Mouse (Mus musculus) embryonic facial prominence, embryonic 15.5 days (tissue): ENCODE data around the gene Tha1. TPM values are rescaled to one million over a fixed set of nuclear protein-coding genes. Genes with fewer than 3 reads are reported as not detected.
A peak's percentile ranks its signal among the peaks of the same experiment; 100 is the strongest.

ENCODE experiments used
- ATAC-seq: fragments of 200-750 bp; cut with Nextera tagmentation; 2 replicates; pipeline ENCODE4 v1.8.0; 2017; ENCODE audit warnings: low read depth, moderate TSS enrichment; ENCODE audit not compliant: insufficient number of reproducible peaks, low FRiP score, low TSS enrichment
- H3K27ac ChIP-seq: fragments of 300-500 bp; sonication (generic); replicated peaks from 2 replicates; pipeline ENCODE4 v1.5.1; 2015; ENCODE audit warnings: mild to moderate bottlenecking, inconsistent platforms
- H3K27me3 ChIP-seq: fragments of 300-500 bp; sonication (generic); 2 replicates; pipeline ENCODE4 v1.6.1; 2015; ENCODE audit warnings: inconsistent platforms
- H3K36me3 ChIP-seq: fragments of 300-500 bp; sonication (generic); 2 replicates; pipeline ENCODE4 v1.6.1; 2015; ENCODE audit warnings: mild to moderate bottlenecking, inconsistent platforms
- H3K4me1 ChIP-seq: fragments of 300-500 bp; sonication (generic); 2 replicates; pipeline ENCODE4 v1.6.1; 2015; ENCODE audit warnings: inconsistent platforms
- H3K4me2 ChIP-seq: fragments of 300-500 bp; sonication (generic); replicated peaks from 2 replicates; pipeline ENCODE4 v1.6.1; 2015; ENCODE audit warnings: mild to moderate bottlenecking, inconsistent platforms
- H3K4me3 ChIP-seq: fragments of 300-500 bp; sonication (generic); replicated peaks from 2 replicates; pipeline ENCODE4 v1.5.1; 2015; ENCODE audit warnings: mild to moderate bottlenecking, inconsistent platforms
- H3K9ac ChIP-seq: fragments of 300-500 bp; sonication (generic); 2 replicates; pipeline ENCODE4 v1.6.1; 2015; ENCODE audit warnings: inconsistent platforms
- H3K9me3 ChIP-seq: fragments of 300-500 bp; sonication (generic); replicated peaks from 2 replicates; pipeline ENCODE4 v1.6.1; 2016; ENCODE audit warnings: inconsistent platforms
- WGBS: fragments of 180-500 bp; shearing (Covaris S2); methylation state at CpG from one replicate; pipeline ENCODE4 v1.1.7; 2015; 5-methylcytosine and 5-hydroxymethylcytosine counted together
- polyA plus RNA-seq: library from polyadenylated mRNA; unstranded; fragments of >200 nt; fragmentation: Nextera tagmentation; extraction: Ambion mirVana; gene quantifications from 2 replicates; pipeline ENCODE4 v1.2.1, GENCODE M21; 2015

Tha1 gene
- 4.7 and 4.9 TPM in 2 replicates for polyA plus RNA-seq

DNA sequence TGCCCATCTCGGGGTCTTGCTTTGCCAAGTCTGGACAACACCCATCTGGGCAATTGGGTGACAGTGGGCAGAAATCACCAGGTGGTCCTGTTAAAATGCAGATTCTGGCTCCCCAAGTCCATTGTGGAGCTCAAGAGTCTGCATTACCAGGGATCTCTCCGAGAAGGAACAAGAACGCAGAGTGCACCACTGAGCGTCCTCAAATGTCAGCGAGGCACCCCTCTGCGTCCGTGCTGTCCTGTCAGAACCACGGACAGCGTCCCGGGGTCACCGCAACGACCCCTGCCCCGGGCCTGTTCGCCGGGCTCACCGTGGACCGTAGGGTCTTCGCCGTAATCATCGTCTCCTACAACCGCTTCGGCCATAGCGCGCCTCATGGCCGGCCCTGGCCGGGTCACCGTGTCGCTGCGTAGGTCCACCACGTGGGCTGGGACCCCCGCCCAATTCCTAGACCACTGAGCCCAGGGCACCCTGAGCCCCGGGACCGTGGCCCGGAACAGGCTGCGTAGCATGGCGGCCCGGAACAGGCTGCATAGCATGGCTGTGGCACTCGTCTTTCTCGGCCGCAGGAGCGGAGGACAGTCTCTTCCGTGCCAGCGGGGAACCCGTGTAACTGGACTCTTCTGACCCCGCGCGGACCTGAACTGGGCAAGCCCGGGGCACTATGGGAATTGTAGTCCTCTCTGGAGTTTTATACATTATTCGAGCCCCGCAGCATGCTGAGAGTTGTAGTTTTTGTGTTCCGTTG is at the start of gene Tha1:
Tha1 (minus strand) TSS at position 621 of the 748 bp plus-strand sequence.
- Histone ChIP-seq H3K4me2 (peak within 1 kb of the TSS; percentile 88), H3K36me3 (no peaks in the 10 kb centered on the region), H3K4me3 (peak within 1 kb of the TSS; percentile 76), H3K9ac (peak within 1 kb of the TSS; percentile 43), H3K27me3 (no peaks in the 10 kb centered on the region), H3K4me1 (peaks cover 30% of the 10 kb centered on the region), H3K9me3 (no peaks in the 10 kb centered on the region), H3K27ac (0 out of 2 replicates have a peak within 1 kb of the TSS, but pooled peaks have one; percentile 41)
- ATAC-seq = peak; percentile 66; the same call in 1 of the 2 replicates
- 2% methylated on average over 51 of the region's 51 CpGs for WGBS

DNA sequence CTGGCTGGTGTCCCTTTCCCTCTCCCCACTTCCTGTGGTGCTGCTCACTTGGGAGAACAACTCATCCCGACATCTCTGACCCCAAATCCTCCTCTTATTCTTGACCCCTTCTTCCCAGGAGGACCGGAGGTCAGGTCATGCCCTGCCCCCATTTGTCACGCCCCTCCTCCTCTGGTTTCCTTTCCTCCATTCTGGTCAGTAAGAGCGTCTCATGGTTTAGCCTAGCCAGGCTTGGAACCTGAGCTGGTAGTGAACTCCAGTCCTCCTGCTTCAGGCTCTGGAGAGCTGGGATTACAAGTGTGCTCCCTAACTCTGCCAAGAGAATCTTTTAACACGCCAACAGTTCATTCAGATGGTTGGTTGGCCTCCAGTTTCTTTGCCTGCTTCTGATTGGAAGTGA is 45.9 kb upstream of the Tha1 start:
- Histone ChIP-seq H3K9ac (no peak overlapping the region), H3K36me3 (no peaks in the 10 kb centered on the region), H3K4me1 (peaks cover 18% of the 10 kb centered on the region), H3K4me2 (no peak overlapping the region), H3K4me3 (no peak overlapping the region), H3K27me3 (no peaks in the 10 kb centered on the region), H3K9me3 (no peaks in the 10 kb centered on the region), H3K27ac (no peak overlapping the region)
- ATAC-seq = no peak
- WGBS = 14% methylated on average over 5 of the region's 5 CpGs

DNA sequence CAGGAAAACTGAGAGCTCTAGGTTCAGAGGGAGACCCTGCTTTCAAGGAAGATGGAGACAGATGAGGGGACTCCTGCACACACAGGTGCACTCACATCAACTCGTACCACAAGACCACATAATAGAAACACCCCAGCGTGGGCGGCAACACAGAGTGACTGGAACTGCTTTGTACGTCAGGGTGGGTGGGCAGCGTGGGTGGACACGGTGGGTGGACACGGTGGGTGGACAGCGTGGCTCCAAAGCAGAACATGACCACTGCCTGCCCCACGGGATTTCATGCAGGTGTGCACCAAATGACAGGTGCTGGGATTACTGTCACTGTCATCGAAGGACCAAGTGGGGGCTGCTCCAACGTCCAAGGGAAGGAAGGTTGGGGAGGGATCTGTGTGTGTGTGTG is 45.3 kb upstream of the Tha1 start:
- Histone ChIP-seq H3K4me1 (peaks cover 16% of the 10 kb centered on the region), H3K4me3 (no peak overlapping the region), H3K27me3 (no peaks in the 10 kb centered on the region), H3K9ac (no peak overlapping the region), H3K9me3 (no peaks in the 10 kb centered on the region), H3K27ac (no peak overlapping the region), H3K4me2 (no peak overlapping the region), H3K36me3 (no peaks in the 10 kb centered on the region)
- no peak for ATAC-seq
- WGBS = 71% methylated on average over 11 of the region's 11 CpGs

DNA sequence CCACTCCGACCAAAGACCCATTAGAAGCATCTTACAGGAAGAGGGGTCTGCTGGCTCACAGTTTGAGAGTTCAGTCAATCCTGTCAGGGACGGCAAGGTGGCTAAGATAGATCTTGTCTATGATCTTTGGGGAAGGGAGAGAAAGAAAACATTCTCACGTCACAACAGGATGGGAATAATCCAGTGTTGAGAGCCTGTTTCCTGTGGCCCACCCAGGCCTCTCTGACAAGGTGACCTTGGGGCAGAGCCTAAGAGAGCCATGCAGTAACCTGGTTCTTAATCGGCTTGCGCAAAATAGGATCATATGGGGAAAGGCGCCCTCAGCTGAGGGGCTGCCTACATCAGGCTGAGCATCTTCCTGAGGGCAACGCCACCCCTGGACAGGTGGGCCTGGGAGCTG is 42.6 kb upstream of the Tha1 start:
- no peak for ATAC-seq
- H3K27ac ChIP-seq = no peak overlapping the region

DNA sequence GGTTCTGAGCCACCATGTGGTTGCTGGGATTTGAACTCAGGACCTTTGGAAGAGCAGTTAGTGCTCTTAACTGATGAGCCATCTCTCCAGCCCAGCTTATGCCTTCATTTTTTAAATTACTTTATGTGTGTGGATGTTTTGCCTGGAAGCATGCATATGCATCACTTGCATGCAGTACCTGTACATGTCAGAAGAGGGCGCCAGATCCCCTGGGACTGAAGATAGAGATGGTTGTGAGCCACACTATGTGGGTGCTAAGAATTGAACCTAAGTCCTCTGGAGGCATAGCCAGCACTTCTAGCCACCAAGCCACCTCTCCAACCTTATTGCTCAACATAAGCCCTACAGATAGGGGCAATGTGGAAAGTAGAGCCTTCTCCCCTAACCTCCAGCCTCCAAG is 42.1 kb upstream of the Tha1 start:
- no peaks in the 10 kb centered on the region for H3K27me3 ChIP-seq
- WGBS = 70% methylated on average over 1 of the region's 1 CpGs

More for the DNA sequence above, 42.6 kb upstream of the Tha1 start:
- 92% methylated on average over 7 of the region's 7 CpGs for WGBS
- H3K9me3 ChIP-seq = no peaks in the 10 kb centered on the region
- H3K4me3 ChIP-seq = no peak overlapping the region
- no peaks in the 10 kb centered on the region for H3K36me3 ChIP-seq
- no peak overlapping the region for H3K4me2 ChIP-seq
- H3K4me1 ChIP-seq = peaks cover 13% of the 10 kb centered on the region
- H3K27me3 ChIP-seq = no peaks in the 10 kb centered on the region
- H3K9ac ChIP-seq = no peak overlapping the region

DNA sequence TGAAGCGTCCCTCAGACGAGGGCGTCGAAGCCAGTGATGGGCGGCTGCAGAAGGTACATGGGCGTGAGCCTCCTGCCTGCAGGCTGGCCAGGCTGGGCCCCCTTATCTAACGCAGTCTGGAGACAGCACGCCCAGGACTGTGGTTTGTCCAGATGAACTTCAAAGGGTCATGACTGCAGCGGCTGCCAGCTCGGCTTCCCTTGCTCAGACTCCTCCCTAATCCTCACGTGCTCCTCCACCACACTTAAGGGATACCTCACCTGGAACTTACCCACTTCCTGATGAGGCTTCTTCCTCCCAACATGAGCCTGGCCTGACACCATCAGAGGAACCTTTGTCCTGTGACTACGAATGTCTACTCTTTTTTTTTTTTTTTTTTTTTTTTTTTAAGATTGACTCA is 41.2 kb upstream of the Tha1 start:
- Histone ChIP-seq H3K9ac (no peak overlapping the region), H3K27ac (no peak overlapping the region), H3K9me3 (no peaks in the 10 kb centered on the region), H3K4me3 (no peak overlapping the region), H3K4me2 (no peak overlapping the region), H3K27me3 (no peaks in the 10 kb centered on the region), H3K4me1 (peaks cover 13% of the 10 kb centered on the region), H3K36me3 (no peaks in the 10 kb centered on the region)
- 59% methylated on average over 12 of the region's 12 CpGs for WGBS
- ATAC-seq = no peak

More for the DNA sequence above, 42.1 kb upstream of the Tha1 start:
- no peak for ATAC-seq
- no peak overlapping the region for H3K4me2 ChIP-seq
- H3K4me1 ChIP-seq = peaks cover 13% of the 10 kb centered on the region
- H3K36me3 ChIP-seq = no peaks in the 10 kb centered on the region
- no peak overlapping the region for H3K9ac ChIP-seq
- no peaks in the 10 kb centered on the region for H3K9me3 ChIP-seq
- H3K27ac ChIP-seq = no peak overlapping the region
- H3K4me3 ChIP-seq = no peak overlapping the region

DNA sequence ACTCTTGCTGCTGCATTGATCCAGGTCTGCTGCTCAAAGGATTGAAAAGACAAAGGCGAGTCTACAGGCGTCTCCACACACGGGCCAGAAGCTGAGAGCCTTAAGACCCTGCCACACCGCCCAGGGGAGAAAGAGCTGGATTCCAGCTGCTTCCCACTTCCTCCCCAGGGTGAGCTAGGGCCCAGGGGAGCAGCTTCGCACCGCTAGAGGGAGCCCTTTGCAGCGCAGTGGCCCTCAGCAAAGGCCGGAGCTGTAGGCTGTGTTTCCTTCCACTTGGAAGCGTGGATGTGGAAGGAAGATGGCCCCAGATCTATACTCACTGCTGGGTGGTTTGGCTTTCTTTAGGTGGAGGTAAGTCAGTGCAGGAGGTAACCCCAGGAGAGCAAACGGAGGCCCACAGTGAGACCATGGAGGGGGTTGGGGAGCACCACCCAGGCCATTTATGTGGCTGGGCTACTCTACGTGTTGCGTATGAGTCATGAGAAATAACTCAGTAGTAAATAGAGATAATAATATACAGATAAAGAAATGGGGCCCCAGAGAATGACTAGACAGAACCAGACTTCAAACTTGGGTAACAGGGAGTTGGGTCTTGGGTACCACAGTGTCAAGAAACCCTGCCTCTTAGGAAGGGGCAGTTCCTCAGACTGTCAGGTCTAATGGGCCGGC is 39.5 kb upstream of the Tha1 start:
- Histone ChIP-seq H3K9ac (no peak overlapping the region), H3K4me2 (no peak overlapping the region), H3K9me3 (no peaks in the 10 kb centered on the region), H3K27ac (no peak overlapping the region), H3K27me3 (no peaks in the 10 kb centered on the region), H3K4me3 (no peak overlapping the region; the same call in 1 of the 2 replicates), H3K36me3 (no peaks in the 10 kb centered on the region), H3K4me1 (peaks cover 7% of the 10 kb centered on the region)
- 28% methylated on average over 13 of the region's 13 CpGs for WGBS
- ATAC-seq = no peak

DNA sequence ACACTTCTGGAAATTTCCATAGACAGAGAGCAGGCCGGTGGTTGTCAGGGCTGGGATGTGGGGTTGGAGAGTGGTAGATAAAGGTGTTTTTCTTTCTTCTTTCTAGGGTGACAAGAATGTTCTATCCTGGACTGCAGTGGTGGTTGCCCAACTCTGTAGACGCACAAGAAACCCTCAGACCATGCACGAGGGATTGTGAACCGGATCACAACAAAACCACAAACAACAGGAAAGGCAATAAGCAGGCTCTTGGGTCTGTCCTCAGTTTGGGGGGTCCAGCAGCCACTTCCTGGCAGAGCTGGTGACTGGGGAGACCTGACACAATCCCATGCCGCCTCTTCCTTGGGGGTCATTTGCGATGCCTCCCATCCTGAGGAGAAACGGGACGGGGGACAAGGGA is 36.1 kb upstream of the Tha1 start:
- Histone ChIP-seq H3K9ac (no peak overlapping the region), H3K27me3 (no peaks in the 10 kb centered on the region), H3K36me3 (no peaks in the 10 kb centered on the region), H3K4me2 (no peak overlapping the region), H3K27ac (no peak overlapping the region), H3K4me3 (no peak overlapping the region), H3K4me1 (peaks cover 7% of the 10 kb centered on the region), H3K9me3 (no peaks in the 10 kb centered on the region)
- no peak for ATAC-seq
- 87% methylated on average over 8 of the region's 8 CpGs for WGBS

DNA sequence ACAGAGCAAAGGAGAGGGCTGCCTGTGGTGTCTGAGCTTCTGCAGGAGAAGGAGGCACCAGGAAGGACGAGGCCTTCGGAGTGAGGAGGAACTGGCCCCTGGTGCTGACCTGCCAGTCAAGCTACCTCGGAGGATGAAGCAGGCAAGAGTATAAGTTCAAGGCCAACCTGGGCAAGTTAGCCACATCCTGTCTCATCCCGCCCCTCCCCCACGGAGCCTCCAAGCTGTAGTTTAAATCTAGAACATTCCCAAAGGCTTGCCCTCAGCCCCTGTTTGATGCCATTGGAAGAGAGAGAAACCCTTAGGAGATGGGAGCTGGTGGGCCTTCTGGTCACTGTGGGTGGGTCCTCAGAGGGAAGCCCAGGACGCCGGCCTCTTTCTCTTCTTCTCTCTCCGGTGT is 31.2 kb upstream of the Tha1 start:
- Histone ChIP-seq H3K36me3 (no peaks in the 10 kb centered on the region), H3K4me2 (no peak overlapping the region), H3K27me3 (no peaks in the 10 kb centered on the region), H3K9me3 (no peaks in the 10 kb centered on the region), H3K4me1 (no peaks in the 10 kb centered on the region), H3K9ac (no peak overlapping the region), H3K27ac (no peak overlapping the region), H3K4me3 (no peak overlapping the region)
- no peak for ATAC-seq
- 81% methylated on average over 8 of the region's 8 CpGs for WGBS

DNA sequence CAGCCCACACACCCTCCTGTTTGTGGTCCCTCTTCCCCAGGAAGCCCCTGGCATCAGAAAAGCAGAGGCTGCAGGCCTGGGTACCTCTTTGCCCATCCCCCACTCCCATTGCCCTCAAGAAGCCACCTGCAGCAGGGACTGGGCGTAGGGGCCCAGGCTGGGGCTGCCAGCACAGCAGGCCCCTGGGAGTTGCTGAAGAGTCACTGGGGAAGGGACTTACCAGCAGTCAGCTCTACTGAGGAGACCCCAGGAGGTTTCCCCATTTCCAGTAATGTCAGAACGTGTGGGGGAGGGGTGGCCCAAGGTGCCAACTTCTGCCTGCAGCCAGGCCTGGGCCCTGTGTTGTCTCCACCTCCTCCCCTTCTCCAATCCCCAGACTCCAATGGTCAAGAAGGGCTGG is 29.0 kb upstream of the Tha1 start:
- Histone ChIP-seq H3K36me3 (no peaks in the 10 kb centered on the region), H3K27me3 (no peaks in the 10 kb centered on the region), H3K4me3 (no peak overlapping the region), H3K27ac (no peak overlapping the region), H3K4me2 (no peak overlapping the region), H3K9ac (no peak overlapping the region), H3K4me1 (no peaks in the 10 kb centered on the region), H3K9me3 (no peaks in the 10 kb centered on the region)
- 68% methylated on average over 2 of the region's 2 CpGs for WGBS
- no peak for ATAC-seq

DNA sequence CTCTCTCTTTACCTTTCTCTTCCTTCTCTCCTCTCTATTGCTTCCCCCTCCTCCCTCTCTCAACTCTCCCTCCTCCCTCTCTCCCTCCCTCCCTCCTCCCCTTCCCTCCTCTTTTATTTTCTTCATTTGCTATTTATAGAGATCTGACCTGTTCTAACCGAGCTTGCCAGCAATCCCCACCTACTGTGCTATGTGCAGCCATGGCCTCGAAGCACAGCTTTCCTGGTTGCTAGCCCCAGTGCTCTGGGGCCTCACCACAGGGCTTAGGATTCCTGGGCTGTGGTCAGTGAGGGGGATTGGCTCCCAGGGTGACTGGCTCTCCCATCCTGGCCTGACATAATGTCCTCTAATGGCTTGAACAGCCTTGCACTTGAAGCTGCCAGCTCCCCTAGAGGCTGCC is 23.3 kb upstream of the Tha1 start:
- WGBS = 52% methylated on average over 2 of the region's 2 CpGs
- H3K9ac ChIP-seq = no peak overlapping the region
- H3K4me3 ChIP-seq = no peak overlapping the region
- no peak overlapping the region for H3K27ac ChIP-seq
- no peaks in the 10 kb centered on the region for H3K4me1 ChIP-seq
- H3K36me3 ChIP-seq = no peaks in the 10 kb centered on the region
- 0 out of 2 replicates have a peak, but pooled peaks cover under 1% of the 10 kb centered on the region for H3K27me3 ChIP-seq
- ATAC-seq = no peak
- no peak overlapping the region for H3K4me2 ChIP-seq
- no peaks in the 10 kb centered on the region for H3K9me3 ChIP-seq
